Mouse (Mus musculus) cerebellum, adult 9-11 months (tissue): ENCODE measurements around the gene Hivep2.

ENCODE experiments used
- DNase-seq: peaks from one replicate; pipeline ENCODE4 v3.0.0; 2022

Hivep2 gene

DNA sequence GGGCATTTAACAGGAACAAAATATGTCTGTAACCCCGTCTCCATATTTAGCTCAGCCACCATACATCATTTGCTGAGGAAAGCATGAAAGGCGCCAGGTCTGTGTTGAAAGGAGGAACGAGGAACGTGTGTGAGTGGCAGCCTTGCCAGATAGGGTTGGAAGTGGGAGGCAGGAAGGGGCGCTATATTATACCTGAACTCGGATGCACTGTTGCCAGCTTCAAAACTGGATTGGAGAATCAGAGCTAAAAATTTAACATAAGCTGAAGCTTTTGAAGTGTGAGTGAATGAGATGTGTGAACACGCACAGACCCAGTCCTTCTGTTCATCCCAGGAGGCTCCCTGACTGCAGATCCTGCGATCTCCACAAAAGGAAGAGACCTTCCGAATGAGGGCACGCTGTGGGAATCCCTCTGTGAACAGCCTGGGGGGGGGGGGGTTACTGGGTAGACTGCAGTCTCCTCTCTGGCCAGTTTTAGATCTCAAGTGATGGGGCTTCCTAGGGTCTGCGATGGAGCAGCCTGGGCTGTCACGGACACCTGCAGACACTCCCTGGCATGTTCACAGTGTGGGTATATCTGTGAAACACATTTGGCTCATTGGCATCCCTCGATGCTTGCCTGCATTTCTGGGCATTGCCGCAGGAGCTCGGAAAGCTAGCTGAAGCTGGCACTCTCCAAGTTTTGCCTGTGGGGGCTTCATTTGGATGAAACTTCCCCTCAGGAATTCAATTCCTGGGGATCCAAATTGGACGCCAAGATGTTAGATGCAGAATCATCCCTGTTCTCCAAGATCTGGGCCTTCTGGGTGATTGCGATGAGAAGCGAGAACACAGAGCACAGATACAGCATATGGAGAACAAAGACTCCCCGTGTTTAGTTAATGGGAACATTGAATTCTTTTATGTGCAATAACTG is 213.8 kb downstream of the Hivep2 start:
- DNase-seq: peak; percentile 52

- no peak for DNase-seq
Measured at GRCm38 (mm10) chr10:14186352-14186976, 220.6 kb downstream of the Hivep2 start.

DNA sequence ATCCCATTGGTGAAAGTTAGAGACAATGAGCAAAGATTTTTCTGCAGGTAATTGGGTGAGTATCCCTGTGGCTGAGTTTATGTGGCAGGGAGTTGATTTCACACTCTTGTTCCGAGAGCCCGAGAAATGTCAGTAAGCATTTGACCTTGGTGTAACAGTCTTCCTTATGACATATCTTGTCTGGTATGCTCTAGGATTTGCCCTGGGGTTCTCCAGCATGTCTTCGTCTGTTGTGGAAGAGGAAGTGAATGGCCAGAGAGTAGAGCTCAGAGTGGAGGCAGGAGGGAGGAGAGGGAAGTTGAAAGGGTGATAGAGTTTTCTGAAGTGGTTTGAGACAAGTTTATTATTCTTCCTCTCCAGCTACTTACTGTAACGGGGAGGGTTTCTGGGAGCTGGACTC is 223.2 kb downstream of the Hivep2 start:
- no peak for DNase-seq

DNA sequence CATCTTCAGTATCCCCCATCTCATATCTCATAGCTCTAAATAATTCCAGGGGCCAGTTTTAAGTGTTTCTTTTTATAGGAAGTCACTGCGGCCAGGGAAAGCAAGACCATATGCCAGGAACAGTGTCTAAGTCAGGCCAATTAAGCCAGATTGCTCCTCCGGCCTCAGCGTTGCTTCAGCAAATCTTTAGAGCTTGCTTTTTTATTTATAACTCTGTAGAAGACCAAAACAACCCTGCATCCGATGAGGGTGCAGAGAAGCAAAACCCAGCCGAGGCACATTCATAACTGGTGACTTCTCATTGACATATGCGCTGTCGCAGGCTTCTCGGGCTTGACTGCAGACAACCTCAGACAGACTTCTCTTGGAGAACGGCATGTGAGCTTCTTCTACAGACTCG is 225.3 kb downstream of the Hivep2 start:
- peak; percentile 27 for DNase-seq

DNA sequence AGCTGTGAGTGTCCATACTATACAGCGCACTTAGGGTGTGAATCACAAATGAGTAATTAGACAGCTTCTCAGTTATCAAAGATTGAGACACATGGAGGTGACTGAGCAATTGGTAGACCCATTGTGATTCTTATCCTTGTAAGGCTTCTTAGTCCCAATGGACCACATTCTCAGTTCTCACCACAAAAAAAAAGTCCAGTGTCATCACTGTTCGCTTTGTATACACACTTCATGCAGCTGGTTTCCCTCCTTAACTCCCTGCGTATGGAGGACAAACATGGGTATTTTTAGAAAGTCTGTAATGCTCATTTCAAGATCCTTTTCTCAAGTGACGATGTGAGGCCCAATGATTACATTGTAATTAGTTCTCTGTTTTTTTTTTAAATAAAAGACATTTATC is 226.3 kb downstream of the Hivep2 start:
- DNase-seq: no peak

DNA sequence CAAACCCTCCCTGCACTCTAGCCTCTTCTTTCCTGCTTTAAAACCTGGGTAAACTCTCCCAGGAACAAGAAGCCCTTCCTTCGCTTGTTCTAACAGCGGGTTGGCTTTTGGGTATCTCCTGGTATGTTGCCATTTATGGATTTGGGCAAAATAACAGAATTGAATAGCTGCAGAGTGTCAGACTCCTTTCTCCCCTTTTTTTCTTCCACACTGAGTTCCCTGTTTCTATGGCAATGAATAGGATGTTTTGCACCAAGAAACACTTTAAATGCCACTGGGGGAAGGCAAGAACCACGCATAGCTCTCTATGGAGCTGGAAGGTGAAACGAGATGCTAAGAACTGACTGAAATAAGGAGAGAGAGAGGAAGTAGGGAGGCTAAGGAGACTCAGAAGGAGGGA is 227.8 kb downstream of the Hivep2 start:
- no peak for DNase-seq

GRCm38 (mm10) chr10:14195778-14196650 is 230.1 kb downstream of the Hivep2 start:
- no peak for DNase-seq

DNA sequence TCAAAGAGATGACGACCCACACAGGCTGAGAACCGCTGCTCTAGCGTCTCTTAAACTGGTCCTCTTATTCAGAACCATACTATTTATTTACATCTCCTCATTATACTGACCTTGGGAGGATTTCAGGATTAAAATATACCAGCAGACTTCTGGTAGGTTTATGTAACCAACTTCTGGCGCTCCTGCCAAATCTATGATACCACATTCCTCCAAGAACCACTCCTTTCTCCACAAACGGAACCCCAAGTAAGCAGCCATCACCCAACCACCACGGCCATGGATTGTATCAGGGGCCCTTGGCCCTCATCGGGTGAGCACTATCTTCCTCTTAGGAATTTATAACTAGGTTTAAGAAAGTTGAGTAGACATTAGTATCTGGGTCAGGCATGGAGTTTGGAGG is 230.9 kb downstream of the Hivep2 start:
- DNase-seq: no peak

DNA sequence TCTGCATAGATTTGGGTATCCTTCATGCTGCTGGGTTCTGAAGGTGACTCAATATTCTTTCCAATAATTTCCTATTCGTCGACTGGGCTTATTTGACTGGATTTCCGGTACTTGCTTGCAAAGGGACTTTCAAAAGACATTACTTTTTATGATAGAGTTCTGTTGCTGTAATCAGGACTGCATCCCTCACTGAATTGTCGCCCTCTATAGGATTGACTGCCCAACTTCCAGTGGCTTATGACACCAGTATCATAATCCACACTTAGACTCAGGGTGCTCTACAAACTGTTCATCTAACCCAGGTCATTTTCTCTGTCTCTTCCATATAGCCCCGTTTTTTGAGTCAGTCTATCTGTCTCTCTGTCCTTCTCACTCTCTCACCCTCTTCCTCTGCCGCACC is 231.4 kb downstream of the Hivep2 start:
- DNase-seq: no peak

DNA sequence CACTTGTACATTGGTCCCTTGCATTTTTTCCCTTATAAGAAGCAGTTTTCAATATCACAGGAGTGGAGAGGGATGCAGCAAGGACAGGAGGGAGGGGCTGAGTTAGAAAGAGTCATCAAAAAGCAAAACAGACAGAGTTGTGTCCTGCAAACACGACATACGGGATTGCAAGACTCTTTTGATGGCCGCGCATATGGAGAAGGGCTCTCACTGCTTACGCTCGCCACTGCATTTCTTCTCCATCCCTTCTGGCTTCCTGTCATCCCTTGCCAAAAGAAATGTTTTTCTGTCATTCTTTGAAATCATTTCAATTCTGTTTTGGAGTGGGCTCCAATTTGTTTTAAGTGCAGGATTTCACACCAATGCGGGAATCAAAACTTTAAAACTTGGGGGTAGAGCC is 233.5 kb downstream of the Hivep2 start:
- DNase-seq: no peak

DNA sequence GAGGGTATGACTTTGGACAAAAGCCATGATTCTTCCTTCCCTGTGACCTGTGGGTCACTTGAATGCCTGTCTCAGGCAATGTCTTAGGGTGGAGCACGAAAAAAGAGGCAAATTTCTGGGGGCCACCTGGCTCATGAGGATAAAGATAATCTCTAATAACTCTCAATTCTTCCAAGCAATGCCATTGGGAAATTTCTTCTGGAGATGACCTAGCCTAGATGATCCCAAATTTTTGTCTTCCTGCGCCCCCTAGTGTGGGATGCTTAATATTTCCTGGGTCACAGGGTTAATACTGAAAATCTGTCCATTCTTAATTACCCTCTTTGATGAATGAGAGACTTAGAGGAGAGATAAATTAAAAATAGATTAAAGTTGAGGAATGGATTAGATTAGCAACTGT is 234.4 kb downstream of the Hivep2 start:
- DNase-seq: peak; percentile 63
